Mouse (Mus musculus) myocyte (in vitro differentiated cells): ENCODE measurements at regions not wholly inside any gene's neighbourhood (a gene's known extent, or its start where the extent isn't known, plus 50 kb on each side); places are given as distances from the start of the nearest gene placed in this dataset.

Experiments
- CEBPB ChIP-seq: IDR thresholded peaks from 2 replicates; pipeline ENCODE4 v1.6.1; 2011; ENCODE audit warnings: mild to moderate bottlenecking, moderate library complexity; ENCODE audit not compliant: poor library complexity, insufficient read depth, severe bottlenecking
- E2F4 ChIP-seq: IDR thresholded peaks from one replicate; pipeline ENCODE4 v1.6.1; 2011; ENCODE audit warnings: mild to moderate bottlenecking, control low read depth, moderate library complexity; ENCODE audit not compliant: insufficient read depth
- MAX ChIP-seq: IDR thresholded peaks from one replicate; pipeline ENCODE4 v1.6.1; 2011; ENCODE audit warnings: low read depth, mild to moderate bottlenecking, control low read depth
- MYOG ChIP-seq, 3 experiments: IDR thresholded peaks; one replicate each; pipeline ENCODE4 v1.6.1; 2011; ENCODE audit warnings: control low read depth in 2 of 3, low read depth in 2 of 3, mild to moderate bottlenecking in 2 of 3; ENCODE audit not compliant: insufficient read length in 2 of 3, control insufficient read depth in 1 of 3, insufficient read depth in 1 of 3
- POLR2A ChIP-seq: IDR thresholded peaks from one replicate; pipeline ENCODE4 v1.6.1; 2011; ENCODE audit warnings: low read depth, mild to moderate bottlenecking, control low read depth, moderate library complexity; ENCODE audit not compliant: insufficient read length
- POLR2AphosphoS2 ChIP-seq: IDR thresholded peaks from one replicate; pipeline ENCODE4 v1.6.1; 2011; ENCODE audit warnings: low read depth, control low read depth; ENCODE audit not compliant: insufficient read length
- TCF12 ChIP-seq: IDR thresholded peaks from one replicate; pipeline ENCODE4 v1.6.1; 2011; ENCODE audit warnings: mild to moderate bottlenecking, control low read depth; ENCODE audit not compliant: poor library complexity, insufficient read depth, severe bottlenecking
- TCF3 ChIP-seq: IDR thresholded peaks from one replicate; pipeline ENCODE4 v1.6.1; 2011; ENCODE audit warnings: low read depth, control low read depth; ENCODE audit not compliant: insufficient read length
- USF1 ChIP-seq: IDR thresholded peaks from one replicate; pipeline ENCODE4 v1.6.1; 2011; ENCODE audit warnings: low read depth, mild to moderate bottlenecking, control low read depth, moderate library complexity

GRCm38 (mm10) chr13:5778443-5779171, 82.7 kb upstream of the Klf6 start:
- TF ChIP-seq TCF12 (no peak), POLR2A (no peak), POLR2AphosphoS2 (no peak), MAX (no peak), E2F4 (no peak), TCF3 (no peak), USF1 (no peak), MYOG (IDR thresholded peaks at IDR 0.05; ENCODE audit: control insufficient read depth in 1 of 3, insufficient read depth in 1 of 3, insufficient read length in 2 of 3, low read depth in 2 of 3) (no peak), CEBPB (no peak)
